Mouse (Mus musculus): ENCODE data around the gene Zdhhc7.
A peak's percentile ranks its signal among the peaks of the same experiment; 100 is the strongest.

The Zdhhc7 gene

GRCm38 (mm10) chr8:120113758-120114255 lies 12.5 kb upstream of the Zdhhc7 start, which contains the start of gene 6430548M08Rik:
6430548M08Rik (plus strand) TSS chr8:120114152.
- DNase-seq (ENCODE audit: low spot score), result peak; percentile 100

GRCm38 (mm10) chr8:120113306-120113705 lies 12.0 kb upstream of the Zdhhc7 start:
- no peak for DNase-seq (ENCODE audit: low spot score)

DNA sequence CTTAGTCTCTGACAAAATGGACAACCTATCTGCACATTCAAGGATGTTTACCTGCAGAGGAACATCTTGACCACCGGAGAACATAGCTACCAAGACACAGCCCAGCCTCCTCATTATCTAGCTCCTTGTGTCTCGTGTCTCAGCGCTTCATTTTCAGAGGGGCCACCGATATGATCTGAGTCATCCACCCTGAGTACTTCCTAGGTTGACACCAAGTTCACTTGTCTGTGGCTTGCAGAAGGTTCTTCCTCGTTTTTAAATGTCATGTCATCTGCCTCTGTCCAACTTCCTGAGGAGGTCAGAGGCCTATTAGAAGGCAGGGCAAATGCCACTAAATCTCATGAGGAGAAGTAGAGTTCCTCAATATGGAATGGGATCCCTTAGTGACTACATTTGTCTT lies 11.3 kb upstream of the Zdhhc7 start:
- no peak for DNase-seq (ENCODE audit: low spot score)

DNA sequence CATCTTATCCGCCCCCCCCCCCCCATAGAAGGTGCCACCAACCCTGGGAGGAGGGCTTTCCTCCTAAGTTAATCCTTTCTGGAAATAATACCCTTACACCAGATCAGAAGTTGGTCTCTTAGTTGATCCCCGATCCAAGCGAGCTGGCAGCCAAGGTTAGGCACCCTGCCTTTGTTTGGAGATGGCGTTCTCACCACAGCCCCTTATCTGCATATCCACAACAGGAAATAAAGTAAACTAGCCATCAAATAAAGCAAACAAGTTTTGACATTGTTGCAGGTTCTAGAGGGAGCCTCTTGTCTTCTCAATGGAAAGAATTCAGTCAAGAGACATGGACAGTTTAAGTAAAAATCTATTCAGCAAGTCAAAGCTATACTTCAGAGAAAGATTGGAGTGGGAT lies 10.1 kb upstream of the Zdhhc7 start:
- DNase-seq (ENCODE audit: low spot score), result no peak

DNA sequence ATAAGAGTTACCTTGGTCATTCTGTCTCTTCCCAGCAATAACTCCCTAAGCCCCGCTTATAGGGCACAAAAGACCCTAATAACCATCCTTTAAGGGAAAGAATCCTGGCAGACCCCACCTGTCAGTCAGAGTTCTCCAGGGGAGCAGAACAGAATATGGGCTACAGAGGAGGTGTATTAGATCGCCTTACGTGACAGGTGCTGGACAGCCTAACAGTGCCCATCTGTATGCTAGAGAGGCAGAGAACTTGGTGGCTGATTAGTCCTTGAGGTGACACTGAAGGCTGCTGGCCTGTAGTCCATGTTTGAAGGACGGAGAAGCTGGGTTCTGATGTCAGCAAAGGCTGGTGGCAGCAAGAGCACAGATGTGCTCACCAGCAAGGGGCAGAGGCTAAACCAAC lies 9.7 kb upstream of the Zdhhc7 start:
- no peak for DNase-seq (ENCODE audit: low spot score)

- no peak for DNase-seq (ENCODE audit: low spot score)
Measured at GRCm38 (mm10) chr8:120109149-120109548, 7.9 kb upstream of the Zdhhc7 start.

- DNase-seq (ENCODE audit: low spot score), result peak; percentile 18
Measured at GRCm38 (mm10) chr8:120104721-120105272, 3.5 kb upstream of the Zdhhc7 start.

GRCm38 (mm10) chr8:120103916-120104315 lies 2.6 kb upstream of the Zdhhc7 start:
- no peak for DNase-seq (ENCODE audit: low spot score)

DNA sequence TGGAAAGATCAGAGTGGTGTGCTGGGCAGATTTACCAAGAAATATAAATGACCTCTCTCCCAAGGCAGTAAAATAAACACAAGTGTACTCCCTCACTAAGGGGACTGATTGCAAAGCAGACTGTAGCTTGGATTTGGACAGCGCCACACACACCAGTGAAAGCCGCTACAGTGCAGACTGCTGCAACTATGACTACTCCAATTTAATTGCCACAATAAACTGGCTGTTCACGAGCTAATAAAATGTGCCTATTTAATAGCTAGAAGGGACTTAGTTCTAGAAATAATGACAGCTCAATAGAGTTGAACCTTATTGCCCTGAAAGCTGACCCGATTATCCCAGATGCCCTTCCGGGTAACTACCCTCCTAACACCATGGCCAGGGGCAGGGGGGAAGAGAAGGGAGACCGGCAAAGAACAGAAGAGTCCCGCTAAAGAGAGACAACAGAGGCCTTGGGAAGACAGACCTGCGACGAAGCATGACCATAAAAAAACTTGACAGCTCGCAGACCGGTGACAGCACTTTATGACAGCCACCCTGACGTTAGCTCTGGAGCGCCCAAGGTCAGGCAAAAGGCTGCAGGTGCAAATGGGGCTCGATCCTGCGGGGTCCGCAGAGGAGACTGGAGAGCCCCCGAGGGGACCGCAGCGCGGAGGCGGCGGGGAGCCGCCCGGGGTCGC lies 754 bp downstream of the Zdhhc7 start:
- DNase-seq (ENCODE audit: low spot score), result no peak

GRCm38 (mm10) chr8:120096486-120096885 lies 4.8 kb downstream of the Zdhhc7 start:
- DNase-seq (ENCODE audit: low spot score), result peak; percentile 60

- no peak for DNase-seq (ENCODE audit: low spot score)
Measured at GRCm38 (mm10) chr8:120094801-120095200, 6.5 kb downstream of the Zdhhc7 start.

DNA sequence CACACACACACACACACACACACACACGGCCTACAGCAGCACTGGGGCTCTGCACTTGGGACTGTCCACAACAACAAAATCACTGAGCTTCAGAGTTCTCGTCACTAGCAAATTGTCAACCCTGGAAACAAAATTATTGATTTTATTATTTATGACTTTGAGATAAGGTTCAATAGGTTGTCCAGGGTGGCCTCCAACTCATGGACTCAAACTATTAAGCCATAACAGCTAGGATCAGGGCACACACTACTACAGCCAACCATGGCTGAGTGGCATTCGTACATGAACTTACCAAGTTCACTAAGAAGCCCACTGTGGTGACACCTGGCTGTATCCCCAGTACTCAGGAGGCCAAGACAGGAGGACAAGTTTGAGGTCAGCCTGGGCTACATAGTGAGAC lies 8.2 kb downstream of the Zdhhc7 start:
- DNase-seq (ENCODE audit: low spot score), result no peak

- no peak for DNase-seq (ENCODE audit: low spot score)
Measured at GRCm38 (mm10) chr8:120091032-120091431, 10.2 kb downstream of the Zdhhc7 start.

- peak; percentile 29 for DNase-seq (ENCODE audit: low spot score)
Measured at GRCm38 (mm10) chr8:120089511-120089910, 11.8 kb downstream of the Zdhhc7 start.

DNA sequence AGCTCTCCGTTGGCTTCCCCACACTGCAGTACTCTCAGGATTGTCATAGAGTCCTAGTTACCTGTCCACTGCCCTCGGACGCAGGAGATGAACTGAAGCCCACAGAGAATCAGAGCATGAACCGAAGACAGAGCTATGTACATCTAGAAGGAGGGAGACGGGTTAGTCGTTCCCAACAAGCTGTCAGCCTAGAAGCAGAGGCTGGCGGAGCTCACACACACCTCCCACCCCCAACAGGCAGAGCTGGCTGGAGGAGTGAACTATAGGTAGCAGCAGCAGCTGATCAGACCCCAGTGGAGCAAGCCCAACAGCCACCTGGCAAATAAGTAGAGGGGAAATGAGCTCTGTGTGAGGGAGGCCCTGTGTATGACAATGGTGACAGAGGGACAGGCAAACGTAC lies 16.5 kb downstream of the Zdhhc7 start:
- DNase-seq (ENCODE audit: low spot score), result no peak

- DNase-seq (ENCODE audit: low spot score), result no peak
Measured at GRCm38 (mm10) chr8:120083261-120083660, 18.0 kb downstream of the Zdhhc7 start.

GRCm38 (mm10) chr8:120079361-120079760 lies 21.9 kb downstream of the Zdhhc7 start:
- DNase-seq (ENCODE audit: low spot score), result no peak

DNA sequence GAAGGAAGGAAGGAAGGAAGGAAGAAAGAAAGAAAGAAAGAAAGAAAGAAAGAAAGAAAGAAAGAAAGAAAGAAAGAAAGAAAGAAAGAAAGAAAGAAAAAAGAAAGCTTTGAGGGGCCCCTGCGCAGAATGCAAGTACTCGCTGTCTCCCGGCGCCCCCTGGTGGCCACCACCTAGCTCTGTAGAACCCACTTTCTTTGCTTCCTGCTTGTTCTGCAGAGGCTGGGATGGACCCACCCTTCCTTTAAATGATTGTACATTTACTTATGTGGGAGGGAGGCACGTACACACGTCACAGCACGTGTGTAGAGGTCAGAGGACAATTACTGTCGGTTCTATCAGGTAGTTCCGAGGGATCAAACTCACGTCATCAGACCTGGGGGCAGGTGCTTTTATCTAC lies 23.2 kb downstream of the Zdhhc7 start:
- peak; percentile 52 for DNase-seq (ENCODE audit: low spot score)

DNA sequence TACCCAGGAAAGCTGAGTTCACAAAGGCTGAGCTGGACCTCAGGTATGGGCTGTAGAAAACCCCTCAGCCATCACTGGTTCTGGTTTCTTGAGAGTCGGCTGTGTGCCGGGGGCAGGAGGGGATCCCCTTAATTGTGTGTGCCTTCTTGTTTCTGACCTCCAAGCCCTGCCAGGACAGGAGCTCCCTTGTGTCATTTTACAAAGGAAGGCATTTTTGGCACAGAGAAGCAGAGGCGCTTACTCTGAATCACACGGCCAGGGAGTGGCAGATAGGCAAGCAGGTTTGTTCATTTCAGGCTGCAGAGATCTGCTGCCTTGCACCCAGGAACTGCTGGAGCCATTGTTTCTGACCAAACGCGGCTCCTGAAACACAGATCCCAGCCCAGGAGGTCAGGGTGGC lies 25.9 kb downstream of the Zdhhc7 start:
- no peak for DNase-seq (ENCODE audit: low spot score)

GRCm38 (mm10) chr8:120074516-120074915 lies 26.8 kb downstream of the Zdhhc7 start:
- no peak for DNase-seq (ENCODE audit: low spot score)

GRCm38 (mm10) chr8:120072827-120073226 lies 28.5 kb downstream of the Zdhhc7 start:
- no peak for DNase-seq (ENCODE audit: low spot score)

DNA sequence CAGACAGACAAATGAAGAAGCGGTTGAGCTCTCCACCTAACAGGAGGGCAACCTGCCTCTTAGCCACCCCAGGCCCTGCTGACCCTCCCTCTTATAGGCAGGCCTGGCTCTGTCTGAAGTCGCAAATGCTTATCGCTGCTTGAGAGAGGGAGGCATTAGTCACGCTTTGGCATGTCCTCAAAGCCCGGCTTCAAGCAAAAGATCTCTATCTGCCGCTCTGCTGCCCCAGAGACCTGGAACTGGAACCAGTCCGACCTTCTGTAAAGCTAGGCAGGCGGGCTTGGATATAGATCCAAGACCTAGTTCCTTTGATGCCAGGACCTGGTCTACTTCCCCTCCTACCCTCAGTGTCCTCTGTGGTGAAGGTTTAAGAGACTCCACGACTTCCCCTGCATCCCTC lies 29.0 kb downstream of the Zdhhc7 start:
- no peak for DNase-seq (ENCODE audit: low spot score)

GRCm38 (mm10) chr8:120071684-120072083 lies 29.6 kb downstream of the Zdhhc7 start:
- DNase-seq (ENCODE audit: low spot score), result peak; percentile 73

Data from yolk sac, embryonic 10.5 days (tissue).